Mouse (Mus musculus) hindbrain, embryonic 16.5 days (tissue): Measurements from ENCODE around the gene Degs1. TPM values are rescaled to one million over a fixed set of nuclear protein-coding genes. Genes with fewer than 3 reads are reported as not detected.
"Not testable (repeated sequence)": the region's sequence is repeated elsewhere in the genome, so short reads cannot be mapped to it uniquely, and the experiment has no call there.

Experiments
- ATAC-seq: fragments of 200-750 bp; cut with Nextera tagmentation; 2 replicates; pipeline ENCODE4 v1.8.0; 2017; ENCODE audit warnings: moderate TSS enrichment, moderate library complexity
- H3K27ac ChIP-seq: fragments of 300-500 bp; sonication (generic); 2 replicates; pipeline ENCODE4 v1.5.1; 2014; ENCODE audit warnings: low read depth, mild to moderate bottlenecking, control low read depth, low read length, moderate library complexity
- H3K27me3 ChIP-seq: fragments of 300-500 bp; sonication (generic); replicated peaks from 2 replicates; pipeline ENCODE4 v1.6.1; 2014; ENCODE audit warnings: low read length; ENCODE audit not compliant: control insufficient read depth, insufficient read depth
- H3K36me3 ChIP-seq: fragments of 300-500 bp; sonication (generic); 2 replicates; pipeline ENCODE4 v1.6.1; 2014; ENCODE audit warnings: mild to moderate bottlenecking, low read length, moderate library complexity, mixed read lengths; ENCODE audit not compliant: control insufficient read depth, insufficient read depth
- H3K4me1 ChIP-seq: fragments of 300-500 bp; sonication (generic); 2 replicates; pipeline ENCODE4 v1.6.1; 2014; ENCODE audit warnings: low read depth, low read length; ENCODE audit not compliant: control insufficient read depth, insufficient read depth
- H3K4me2 ChIP-seq: fragments of 300-500 bp; sonication (generic); 2 replicates; pipeline ENCODE4 v1.6.1; 2014; ENCODE audit warnings: mild to moderate bottlenecking, low read length, control low read depth, moderate library complexity
- H3K4me3 ChIP-seq: fragments of 300-500 bp; sonication (generic); 2 replicates; pipeline ENCODE4 v1.5.1; 2014; ENCODE audit warnings: mild to moderate bottlenecking, low read length, control low read depth, moderate library complexity
- H3K9ac ChIP-seq: fragments of 300-500 bp; sonication (generic); 2 replicates; pipeline ENCODE4 v1.6.1; 2014; ENCODE audit warnings: low read depth, mild to moderate bottlenecking, control low read depth, low read length, moderate library complexity
- H3K9me3 ChIP-seq: fragments of 300-500 bp; sonication (generic); 2 replicates; pipeline ENCODE4 v1.6.1; 2014; ENCODE audit warnings: mild to moderate bottlenecking, low read length, moderate library complexity; ENCODE audit not compliant: control insufficient read depth
- WGBS: fragments of 180-500 bp; shearing (Covaris S2); extraction: QIAGEN DNeasy Blood & Tissue Kit; methylation state at CpG from one replicate; pipeline ENCODE4 v1.1.7; 2014; 5-methylcytosine and 5-hydroxymethylcytosine counted together
- polyA plus RNA-seq: library from polyadenylated mRNA; unstranded; fragments of >200 nt; fragmentation: Nextera tagmentation; extraction: Ambion mirVana; gene quantifications from 2 replicates; pipeline ENCODE4 v1.2.1, GENCODE M21; 2015

The Degs1 gene
- polyA plus RNA-seq, 1 experiment from 2014 or later: 116 TPM

GRCm38 (mm10) chr1:182302916-182303315 is 20.3 kb upstream of the Degs1 start:
- Histone ChIP-seq H3K27ac (no peak overlapping the region), H3K9ac (no peak overlapping the region), H3K4me2 (no peak overlapping the region), H3K4me3 (no peak overlapping the region), H3K9me3 (0 out of 2 replicates have a peak, but pooled peaks cover 2% of the 10 kb centered on the region), H3K36me3 (no peaks in the 10 kb centered on the region), H3K27me3 (no peaks in the 10 kb centered on the region), H3K4me1 (no peaks in the 10 kb centered on the region)
- no peak for ATAC-seq
- WGBS: 95% methylated on average over 5 of the region's 5 CpGs

- Histone ChIP-seq H3K9ac (no peak overlapping the region), H3K36me3 (no peaks in the 10 kb centered on the region), H3K4me3 (no peak overlapping the region), H3K27ac (no peak overlapping the region), H3K27me3 (no peaks in the 10 kb centered on the region), H3K4me1 (no peaks in the 10 kb centered on the region), H3K9me3 (0 out of 2 replicates have a peak, but pooled peaks cover 3% of the 10 kb centered on the region), H3K4me2 (no peak overlapping the region)
- WGBS: 83% methylated on average over 6 of the region's 6 CpGs
- no peak for ATAC-seq
Observed at GRCm38 (mm10) chr1:182302176-182302870, 19.7 kb upstream of the Degs1 start.

DNA sequence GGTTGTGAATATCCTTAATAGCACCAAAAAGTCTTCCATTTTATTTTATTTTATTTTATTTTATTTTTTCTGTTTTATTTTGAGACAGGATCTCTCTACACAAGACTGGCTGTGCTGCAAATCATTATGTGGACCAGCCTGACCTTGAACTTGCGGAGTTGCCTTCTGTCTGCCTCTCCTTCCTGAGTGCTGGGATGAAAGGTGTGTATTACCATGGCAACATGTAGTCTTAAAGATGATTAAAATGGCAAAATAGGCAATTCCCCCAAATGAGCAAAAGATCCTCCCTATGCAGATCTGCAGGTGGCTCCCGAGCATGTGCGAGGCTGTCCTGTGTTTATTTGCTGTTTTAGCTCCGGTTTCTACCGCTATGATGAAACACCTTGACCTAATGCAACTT is 15.2 kb upstream of the Degs1 start:
- Histone ChIP-seq H3K27ac (no peak overlapping the region), H3K4me1 (no peaks in the 10 kb centered on the region), H3K9me3 (0 out of 2 replicates have a peak, but pooled peaks cover 5% of the 10 kb centered on the region), H3K4me3 (no peak overlapping the region), H3K9ac (no peak overlapping the region), H3K4me2 (no peak overlapping the region), H3K36me3 (no peaks in the 10 kb centered on the region), H3K27me3 (no peaks in the 10 kb centered on the region)
- 95% methylated on average over 5 of the region's 5 CpGs for WGBS
- no peak for ATAC-seq

DNA sequence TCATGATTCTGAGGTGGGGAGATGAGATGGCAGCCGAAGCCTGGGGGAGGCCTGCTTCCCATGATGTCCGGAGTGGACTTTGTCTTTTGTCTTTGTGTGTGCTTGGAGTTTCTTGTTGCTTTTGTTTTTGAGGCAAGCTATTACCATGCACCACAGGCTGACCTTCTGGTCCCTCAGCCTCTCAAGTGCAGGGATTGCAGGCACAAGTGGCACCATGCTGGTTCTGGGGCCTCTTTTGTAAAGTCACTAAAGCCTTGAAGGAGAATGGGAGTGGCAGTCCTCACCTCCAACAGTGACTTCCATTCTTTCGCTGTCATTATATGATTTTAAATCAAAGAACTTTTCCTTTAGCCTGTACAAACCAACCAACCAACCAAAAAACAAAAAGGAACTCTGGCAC is 14.6 kb upstream of the Degs1 start:
- WGBS: 23% methylated on average over 3 of the region's 3 CpGs
- ATAC-seq: no peak
- H3K9me3 ChIP-seq: 0 out of 2 replicates have a peak, but pooled peaks cover 5% of the 10 kb centered on the region
- H3K4me1 ChIP-seq: no peaks in the 10 kb centered on the region
- no peak overlapping the region for H3K4me3 ChIP-seq
- H3K27ac ChIP-seq: no peak overlapping the region
- no peak overlapping the region for H3K4me2 ChIP-seq
- H3K9ac ChIP-seq: no peak overlapping the region
- H3K36me3 ChIP-seq: no peaks in the 10 kb centered on the region
- H3K27me3 ChIP-seq: no peaks in the 10 kb centered on the region

GRCm38 (mm10) chr1:182296816-182297215 is 14.2 kb upstream of the Degs1 start:
- no peak for ATAC-seq
- no peaks in the 10 kb centered on the region for H3K4me1 ChIP-seq
- 64% methylated on average over 6 of the region's 6 CpGs for WGBS
- no peak overlapping the region for H3K9ac ChIP-seq
- no peaks in the 10 kb centered on the region for H3K27me3 ChIP-seq
- no peaks in the 10 kb centered on the region for H3K36me3 ChIP-seq
- H3K4me3 ChIP-seq: no peak overlapping the region
- no peak overlapping the region for H3K27ac ChIP-seq
- H3K4me2 ChIP-seq: no peak overlapping the region
- H3K9me3 ChIP-seq: 0 out of 2 replicates have a peak, but pooled peaks cover 5% of the 10 kb centered on the region

DNA sequence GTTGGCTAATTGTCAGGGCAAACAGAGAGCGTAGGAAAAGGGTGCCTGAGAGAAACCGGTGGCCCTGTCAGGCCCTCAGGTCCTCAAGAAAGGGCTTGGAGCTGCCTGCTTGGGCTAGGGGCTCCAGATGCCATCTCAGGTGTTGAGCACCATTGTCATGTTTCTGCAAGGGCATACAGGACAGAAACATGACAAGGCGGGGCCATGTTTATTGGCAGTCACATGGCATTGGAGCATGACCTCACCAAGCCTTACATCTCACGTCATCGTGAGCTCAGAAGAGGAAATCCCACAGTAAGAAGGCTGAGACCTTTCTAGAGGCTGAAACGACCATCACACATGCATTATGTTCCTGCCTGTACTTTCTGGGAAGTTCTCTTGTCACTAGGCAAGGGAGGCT is 13.5 kb upstream of the Degs1 start:
- no peak overlapping the region for H3K4me3 ChIP-seq
- WGBS: 86% methylated on average over 6 of the region's 6 CpGs
- no peaks in the 10 kb centered on the region for H3K4me1 ChIP-seq
- 0 out of 2 replicates have a peak, but pooled peaks cover 5% of the 10 kb centered on the region for H3K9me3 ChIP-seq
- H3K36me3 ChIP-seq: no peaks in the 10 kb centered on the region
- ATAC-seq: no peak
- no peaks in the 10 kb centered on the region for H3K27me3 ChIP-seq
- no peak overlapping the region for H3K4me2 ChIP-seq
- no peak overlapping the region for H3K27ac ChIP-seq
- no peak overlapping the region for H3K9ac ChIP-seq

- 84% methylated on average over 4 of the region's 4 CpGs for WGBS
- Histone ChIP-seq H3K4me1 (no peaks in the 10 kb centered on the region), H3K9ac (no peak overlapping the region), H3K36me3 (no peaks in the 10 kb centered on the region), H3K27ac (no peak overlapping the region), H3K4me2 (no peak overlapping the region), H3K4me3 (no peak overlapping the region), H3K27me3 (no peaks in the 10 kb centered on the region), H3K9me3 (0 out of 2 replicates have a peak, but pooled peaks cover 2% of the 10 kb centered on the region)
- ATAC-seq: no peak
Observed at GRCm38 (mm10) chr1:182292291-182292690, 9.7 kb upstream of the Degs1 start.

DNA sequence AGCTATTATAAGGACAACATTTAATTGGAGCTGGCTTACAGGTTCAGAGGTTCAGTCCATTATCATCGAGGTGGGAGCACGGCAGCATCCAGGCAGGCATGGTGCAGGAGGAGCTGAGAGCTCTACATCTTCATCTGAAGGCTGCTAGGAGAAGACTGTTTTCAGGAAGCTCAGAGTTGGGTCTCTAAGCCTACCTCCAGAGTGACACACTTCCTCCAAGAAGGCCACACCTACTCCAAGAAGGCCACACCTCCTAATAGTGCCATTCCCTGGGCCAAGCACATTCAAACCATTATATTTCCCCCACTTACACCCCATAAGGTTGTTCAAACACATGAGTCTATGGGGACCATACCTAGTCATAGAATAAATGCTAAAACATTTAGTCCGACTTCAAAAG is 8.1 kb upstream of the Degs1 start:
- not testable (repeated sequence) for H3K4me3 ChIP-seq, H3K4me2 ChIP-seq, H3K27me3 ChIP-seq, ATAC-seq, H3K9me3 ChIP-seq, H3K36me3 ChIP-seq, H3K27ac ChIP-seq, H3K4me1 ChIP-seq, H3K9ac ChIP-seq
- WGBS: 88% methylated on average over 3 of the region's 3 CpGs

- H3K27me3 ChIP-seq: no peaks in the 10 kb centered on the region
- no peaks in the 10 kb centered on the region for H3K36me3 ChIP-seq
- no peaks in the 10 kb centered on the region for H3K9me3 ChIP-seq
- 40% methylated on average over 2 of the region's 2 CpGs for WGBS
- H3K27ac ChIP-seq: no peak overlapping the region
- H3K4me1 ChIP-seq: no peaks in the 10 kb centered on the region
- no peak overlapping the region for H3K9ac ChIP-seq
- H3K4me2 ChIP-seq: no peak overlapping the region
- no peak overlapping the region for H3K4me3 ChIP-seq
- ATAC-seq: no peak
Observed at GRCm38 (mm10) chr1:182289781-182290180, 7.2 kb upstream of the Degs1 start.
